Mouse (Mus musculus) brain, embryonic 14.5 days (tissue): ENCODE measurements at regions not wholly inside any gene's neighbourhood (a gene's known extent, or its start where the extent isn't known, plus 50 kb on each side); places are given as distances from the start of the nearest gene placed in this dataset.

Experiments
- DNase-seq: peaks from one replicate; pipeline ENCODE4 v3.0.0-alpha.2; 2011; ENCODE audit warnings: low read depth
- CTCF ChIP-seq: fragments of 200-500 bp; IDR thresholded peaks from 2 replicates; pipeline ENCODE4 v1.5.1; 2012; ENCODE audit warnings: inconsistent platforms, mild to moderate bottlenecking, moderate library complexity, borderline replicate concordance; ENCODE audit not compliant: insufficient read depth, insufficient read length; ENCODE audit errors: extremely low read depth
- POLR2A ChIP-seq: fragments of 200-500 bp; IDR thresholded peaks from 2 replicates; pipeline ENCODE4 v1.6.1; 2012; ENCODE audit warnings: mild to moderate bottlenecking, inconsistent platforms, borderline replicate concordance; ENCODE audit not compliant: poor library complexity, insufficient read depth, insufficient read length, severe bottlenecking; ENCODE audit errors: extremely low read depth

GRCm38 (mm10) chr10:44723321-44723720 lies 195.0 kb upstream of the Prdm1 start:
- DNase-seq, result no peak
- TF ChIP-seq CTCF (no peak), POLR2A (no peak)

DNA sequence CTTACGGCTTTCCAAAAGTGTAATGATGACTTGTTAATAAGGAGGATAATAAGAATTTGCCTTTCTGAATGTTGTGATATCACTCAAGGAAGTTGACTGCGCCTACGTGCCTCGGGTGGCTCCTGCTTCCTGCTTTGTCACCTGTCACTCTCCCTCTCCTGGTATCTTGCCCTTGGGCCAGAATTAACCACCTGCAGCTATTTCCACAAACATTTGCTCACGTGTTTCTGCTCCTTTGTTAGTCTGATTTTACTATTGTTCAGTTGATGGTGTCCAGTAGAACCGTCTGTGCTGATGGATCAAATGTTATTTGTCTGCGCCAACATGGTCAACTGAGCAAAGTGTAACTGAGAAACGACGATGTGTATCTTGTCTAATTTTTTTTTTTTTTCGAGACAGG lies 193.4 kb upstream of the Prdm1 start:
- no peak for DNase-seq
- no peak for TF ChIP-seq CTCF
- no peak for TF ChIP-seq POLR2A

- no peak for DNase-seq
- no peak for TF ChIP-seq CTCF
- TF ChIP-seq POLR2A, result no peak
These were observed 188.3 kb upstream of the Prdm1 start for GRCm38 (mm10) chr10:44716612-44717011.

DNA sequence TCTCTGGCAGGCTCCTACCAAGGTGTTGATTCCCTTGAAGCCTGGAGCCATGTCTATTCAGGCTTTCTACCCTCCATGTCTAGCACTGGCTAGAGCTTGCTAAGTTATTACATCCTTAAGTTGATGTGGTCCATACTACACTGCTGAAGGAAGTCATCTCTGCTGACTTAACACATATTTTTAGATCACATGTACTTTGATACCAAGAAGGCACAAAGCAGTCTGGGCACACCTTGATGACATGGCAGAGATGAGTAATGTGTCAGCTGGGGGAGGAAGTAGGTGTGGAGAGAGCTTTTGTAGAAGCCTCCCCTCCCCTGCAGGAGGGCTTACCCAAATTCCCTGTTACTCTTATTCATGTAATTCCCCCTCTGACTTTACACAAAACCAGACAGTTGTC lies 187.6 kb upstream of the Prdm1 start:
- DNase-seq, result no peak
- no peak for TF ChIP-seq CTCF
- no peak for TF ChIP-seq POLR2A

- no peak for DNase-seq
- TF ChIP-seq POLR2A (no peak), CTCF (no peak)
These were observed 180.5 kb upstream of the Prdm1 start for GRCm38 (mm10) chr10:44708830-44709229.

DNA sequence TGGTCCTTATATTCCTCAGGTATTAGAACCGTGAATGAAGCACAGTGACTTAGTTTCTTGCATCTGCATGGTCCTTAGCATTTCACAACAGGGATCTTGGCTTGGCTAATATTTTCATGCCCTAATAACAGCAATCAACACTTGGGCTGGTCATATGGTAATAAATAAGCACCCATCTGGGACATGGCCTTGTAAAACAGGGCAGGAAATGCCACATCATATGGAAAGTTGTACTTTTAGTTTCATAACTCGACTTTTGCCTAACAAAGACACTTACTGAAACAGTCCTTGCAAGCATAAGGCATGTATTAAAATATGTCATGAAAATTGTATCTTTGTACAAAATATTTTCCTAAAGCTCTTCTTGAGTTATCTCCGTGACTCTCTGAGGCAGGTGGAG lies 175.8 kb upstream of the Prdm1 start:
- TF ChIP-seq POLR2A (no peak), CTCF (no peak)

GRCm38 (mm10) chr10:44702108-44702507 lies 173.8 kb upstream of the Prdm1 start:
- no peak for DNase-seq
- TF ChIP-seq POLR2A (no peak), CTCF (no peak)

More for the DNA sequence above, 175.8 kb upstream of the Prdm1 start:
- no peak for DNase-seq

GRCm38 (mm10) chr10:44699988-44700537 lies 171.8 kb upstream of the Prdm1 start:
- TF ChIP-seq CTCF, result no peak
- no peak for TF ChIP-seq POLR2A
- no peak for DNase-seq

- TF ChIP-seq CTCF, result no peak
- no peak for TF ChIP-seq POLR2A
- no peak for DNase-seq
These were observed 169.7 kb upstream of the Prdm1 start for GRCm38 (mm10) chr10:44697966-44698365.

DNA sequence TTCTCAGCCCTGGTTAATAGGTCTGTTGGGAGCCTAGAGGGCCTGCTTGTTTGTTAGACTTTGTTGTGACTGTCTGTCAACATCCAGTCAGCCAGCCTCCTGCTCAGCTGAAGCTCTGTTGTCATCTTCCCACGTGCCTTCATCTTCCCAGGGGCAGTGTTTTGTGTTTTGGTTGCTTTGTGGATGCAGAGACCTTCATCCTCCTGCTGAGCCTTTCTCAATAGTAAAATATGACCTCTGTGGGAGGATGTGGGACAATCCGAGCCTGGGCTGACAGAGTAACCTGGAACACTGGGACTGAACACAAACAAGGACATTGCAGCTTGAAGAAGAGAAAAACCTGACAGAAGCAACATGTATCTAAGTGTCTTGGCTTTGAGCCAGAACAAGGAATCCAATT lies 168.7 kb upstream of the Prdm1 start:
- TF ChIP-seq CTCF (no peak), POLR2A (no peak)
- peak; percentile 12 for DNase-seq

DNA sequence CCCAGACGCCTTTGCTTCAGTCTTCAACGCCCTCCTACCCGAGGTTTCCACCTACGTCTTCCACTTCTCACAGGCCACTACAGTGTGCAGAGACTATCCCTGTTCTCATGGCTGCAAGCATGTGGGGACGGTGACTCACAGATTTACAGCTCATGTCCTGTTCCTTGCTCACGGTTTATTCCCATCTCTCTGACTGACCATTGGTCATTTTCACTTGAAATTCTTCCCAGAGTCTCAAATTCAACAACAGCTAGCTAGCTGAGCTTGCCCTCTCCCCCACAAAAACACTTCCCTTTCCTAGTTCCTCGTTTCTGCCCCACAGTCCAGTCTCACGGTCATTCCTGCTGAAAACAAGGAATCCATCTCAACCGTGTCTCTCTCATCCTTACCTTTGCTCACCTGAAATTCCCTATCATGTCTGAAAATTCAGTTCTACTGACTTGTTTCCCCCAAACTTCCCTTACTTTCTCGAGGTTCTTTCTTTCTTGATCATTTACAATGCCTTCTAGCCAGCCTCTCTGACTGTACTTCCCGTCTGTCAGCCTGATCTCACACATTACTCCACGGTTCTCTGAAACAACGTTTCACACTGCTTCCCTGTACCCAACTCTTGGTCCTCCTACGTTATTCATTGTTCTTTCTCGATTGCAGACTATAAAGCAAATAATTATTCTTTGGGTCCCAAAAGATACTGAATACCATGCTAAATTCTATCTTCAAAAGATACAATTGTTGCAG lies 163.5 kb upstream of the Prdm1 start:
- TF ChIP-seq CTCF, result no peak
- TF ChIP-seq POLR2A, result no peak

DNA sequence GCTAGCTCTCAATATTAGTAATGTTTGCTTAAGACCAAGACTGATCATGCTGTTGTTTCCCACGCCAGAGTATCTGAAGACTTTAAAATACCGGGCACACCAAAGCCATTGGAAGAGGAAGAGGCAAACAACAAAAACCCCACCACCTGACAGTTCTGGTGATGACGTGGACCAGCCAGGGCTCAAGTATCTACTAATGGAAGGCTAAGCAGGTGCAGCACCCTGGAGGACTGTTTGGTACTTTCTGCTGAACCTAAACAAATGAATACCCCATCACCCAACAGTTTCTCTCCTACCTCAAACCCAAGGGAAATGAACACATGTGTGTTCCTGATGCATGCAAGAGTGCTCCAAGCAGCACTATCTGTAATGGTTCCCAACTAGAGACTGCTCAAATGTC lies 160.3 kb upstream of the Prdm1 start:
- TF ChIP-seq POLR2A (no peak), CTCF (no peak)
- DNase-seq, result no peak

More for the DNA sequence above, 163.5 kb upstream of the Prdm1 start:
- no peak for DNase-seq
